Comparison of ENCODE assay signal across 17 mouse cellular contexts in the genomic region with DNA sequence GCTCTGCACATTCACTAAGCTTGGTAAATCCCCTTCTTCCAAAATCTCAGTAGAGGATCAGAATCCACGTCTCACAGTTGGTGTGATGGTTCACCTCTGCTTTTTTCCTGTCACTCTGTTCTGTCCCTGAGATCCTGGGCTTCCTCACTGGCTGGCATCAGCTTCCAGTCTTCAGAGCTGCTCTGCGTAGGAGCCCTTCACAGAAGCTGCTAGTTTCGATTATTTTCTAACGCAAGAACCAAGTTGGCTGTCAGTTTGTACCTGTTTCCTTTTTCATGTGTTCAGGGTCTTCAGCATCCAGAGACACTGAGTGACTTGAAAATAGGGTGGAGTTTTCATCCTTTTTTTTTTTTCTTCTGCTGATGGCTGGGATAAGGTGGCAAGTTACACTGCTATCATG.
"Had no signal": no experiment of that assay in that cellular context is flagged by ENCODE, and none has a peak within 500 bp of the region (broad histone marks: within the 10 kb centered on the region; RNA-seq: fewer than 3 reads in every experiment).

No protein-coding gene starts in this region.

- H3K9ac ChIP-seq: neural tube, embryonic 12.5 days; neural tube, embryonic 13.5 days; neural tube, embryonic 15.5 days; stomach, embryonic 15.5 days had no signal

- H3K4me2 ChIP-seq: neural tube, embryonic 12.5 days; neural tube, embryonic 13.5 days; neural tube, embryonic 15.5 days; stomach, embryonic 15.5 days had no signal

- H3K36me3 ChIP-seq: neural tube, embryonic 12.5 days; neural tube, embryonic 13.5 days; neural tube, embryonic 15.5 days; stomach, embryonic 15.5 days had no signal

- H3K4me1 ChIP-seq: neural tube, embryonic 12.5 days; neural tube, embryonic 13.5 days; neural tube, embryonic 15.5 days; stomach, embryonic 15.5 days had no signal

- H3K27ac ChIP-seq: neural tube, embryonic 12.5 days; neural tube, embryonic 13.5 days; neural tube, embryonic 15.5 days; stomach, embryonic 15.5 days; stomach, postnatal 0 days had no signal

- DNase-seq: retina, postnatal 1 day; right cerebral cortex, adult 18-20 months; right cerebral cortex, postnatal 14 days; right cerebral cortex, postnatal 25 days; right cerebral cortex, postnatal 4 days; spleen, adult 18-20 months; thymus, adult 18-20 months; thymus, adult 2 months; thymus, postnatal 14 days; thymus, postnatal 25 days; thymus, postnatal 36 days; thymus, postnatal 4 days had no signal

- H3K4me3 ChIP-seq: neural tube, embryonic 12.5 days; neural tube, embryonic 13.5 days; neural tube, embryonic 15.5 days; stomach, embryonic 15.5 days had no signal

- H3K27me3 ChIP-seq: neural tube, embryonic 12.5 days; neural tube, embryonic 13.5 days; neural tube, embryonic 15.5 days; stomach, embryonic 15.5 days had no signal

- H3K9me3 ChIP-seq: neural tube, embryonic 12.5 days; neural tube, embryonic 13.5 days; neural tube, embryonic 15.5 days; stomach, embryonic 15.5 days had no signal
